Mouse (Mus musculus): ENCODE measurements around the gene Grin2a. TPM values are rescaled to one million over a fixed set of nuclear protein-coding genes. Genes with fewer than 3 reads are reported as not detected.
A peak's percentile ranks its signal among the peaks of the same experiment; 100 is the strongest.

The Grin2a gene
- polyA plus RNA-seq, 1 experiment from 2014 or later = 0.33 TPM

- no peak overlapping the region for H3K9ac ChIP-seq (ENCODE audit: low read length)
- H3K4me3 ChIP-seq (ENCODE audit: low read depth, low read length) = no peak overlapping the region
- ATAC-seq (ENCODE audit: low FRiP score) (no peak), DNase-seq (ENCODE audit: low spot score, missing footprints) (peak; percentile 85)
- H3K4me1 ChIP-seq (ENCODE audit: control insufficient read depth, insufficient read depth, low read length) = no peaks in the 10 kb centered on the region
- H3K9me3 ChIP-seq (ENCODE audit: control insufficient read depth, low read length) = no peaks in the 10 kb centered on the region
- no peaks in the 10 kb centered on the region for H3K27me3 ChIP-seq (ENCODE audit: control insufficient read depth, insufficient read depth, low read length)
- no peak overlapping the region for H3K4me2 ChIP-seq
- WGBS = 49% methylated on average over 5 of the region's 5 CpGs
- H3K36me3 ChIP-seq (ENCODE audit: control insufficient read depth, insufficient read depth, low read length) = no peaks in the 10 kb centered on the region
- H3K27ac ChIP-seq (ENCODE audit: low read depth, low read length) = no peak overlapping the region
Measured at GRCm38 (mm10) chr16:9679994-9680393, 315.4 kb downstream of the Grin2a start.

GRCm38 (mm10) chr16:9678750-9679149 is 316.6 kb downstream of the Grin2a start:
- DNase-seq (ENCODE audit: low spot score, missing footprints) = no peak
- Histone ChIP-seq H3K27me3 (ENCODE audit: control insufficient read depth, insufficient read depth, low read length) (no peaks in the 10 kb centered on the region), H3K4me1 (ENCODE audit: control insufficient read depth, insufficient read depth, low read length) (no peaks in the 10 kb centered on the region), H3K9ac (ENCODE audit: low read length) (no peak overlapping the region), H3K9me3 (ENCODE audit: control insufficient read depth, low read length) (no peaks in the 10 kb centered on the region), H3K27ac (ENCODE audit: low read depth, low read length) (no peak overlapping the region), H3K4me3 (ENCODE audit: low read depth, low read length) (no peak overlapping the region), H3K36me3 (ENCODE audit: control insufficient read depth, insufficient read depth, low read length) (no peaks in the 10 kb centered on the region), H3K4me2 (no peak overlapping the region)
- 43% methylated on average over 7 of the region's 7 CpGs for WGBS
- ATAC-seq (ENCODE audit: low FRiP score) = peak; percentile 69; the same call in 1 of the 2 replicates

- 44% methylated on average over 2 of the region's 2 CpGs for WGBS
- Histone ChIP-seq H3K9me3 (ENCODE audit: control insufficient read depth, low read length) (no peaks in the 10 kb centered on the region), H3K36me3 (ENCODE audit: control insufficient read depth, insufficient read depth, low read length) (no peaks in the 10 kb centered on the region), H3K4me2 (no peak overlapping the region), H3K9ac (ENCODE audit: low read length) (no peak overlapping the region), H3K27ac (ENCODE audit: low read depth, low read length) (no peak overlapping the region), H3K4me1 (ENCODE audit: control insufficient read depth, insufficient read depth, low read length) (peaks cover 5% of the 10 kb centered on the region; the same call in 1 of the 2 replicates), H3K4me3 (ENCODE audit: low read depth, low read length) (no peak overlapping the region), H3K27me3 (ENCODE audit: control insufficient read depth, insufficient read depth, low read length) (no peaks in the 10 kb centered on the region)
- ATAC-seq (ENCODE audit: low FRiP score) (peak; percentile 90), DNase-seq (ENCODE audit: low spot score, missing footprints) (peak; percentile 86)
Measured at GRCm38 (mm10) chr16:9672390-9672789, 323.0 kb downstream of the Grin2a start.

GRCm38 (mm10) chr16:9671222-9671621 is 324.1 kb downstream of the Grin2a start:
- H3K27ac ChIP-seq (ENCODE audit: low read depth, low read length) = no peak overlapping the region
- peaks cover 5% of the 10 kb centered on the region; the same call in 1 of the 2 replicates for H3K4me1 ChIP-seq (ENCODE audit: control insufficient read depth, insufficient read depth, low read length)
- H3K36me3 ChIP-seq (ENCODE audit: control insufficient read depth, insufficient read depth, low read length) = no peaks in the 10 kb centered on the region
- H3K9ac ChIP-seq (ENCODE audit: low read length) = no peak overlapping the region
- H3K9me3 ChIP-seq (ENCODE audit: control insufficient read depth, low read length) = no peaks in the 10 kb centered on the region
- ATAC-seq (ENCODE audit: low FRiP score) (no peak), DNase-seq (ENCODE audit: low spot score, missing footprints) (no peak)
- H3K4me3 ChIP-seq (ENCODE audit: low read depth, low read length) = no peak overlapping the region
- 93% methylated on average over 1 of the region's 1 CpGs for WGBS
- H3K27me3 ChIP-seq (ENCODE audit: control insufficient read depth, insufficient read depth, low read length) = no peaks in the 10 kb centered on the region
- no peak overlapping the region for H3K4me2 ChIP-seq

- Histone ChIP-seq H3K4me1 (ENCODE audit: control insufficient read depth, insufficient read depth, low read length) (peaks cover 5% of the 10 kb centered on the region; the same call in 1 of the 2 replicates), H3K27me3 (ENCODE audit: control insufficient read depth, insufficient read depth, low read length) (no peaks in the 10 kb centered on the region), H3K27ac (ENCODE audit: low read depth, low read length) (no peak overlapping the region), H3K9ac (ENCODE audit: low read length) (no peak overlapping the region), H3K9me3 (ENCODE audit: control insufficient read depth, low read length) (no peaks in the 10 kb centered on the region), H3K4me2 (no peak overlapping the region), H3K4me3 (ENCODE audit: low read depth, low read length) (no peak overlapping the region), H3K36me3 (ENCODE audit: control insufficient read depth, insufficient read depth, low read length) (no peaks in the 10 kb centered on the region)
- 86% methylated on average over 6 of the region's 6 CpGs for WGBS
- no peak for ATAC-seq (ENCODE audit: low FRiP score)
- DNase-seq (ENCODE audit: low spot score, missing footprints) = no peak
Measured at GRCm38 (mm10) chr16:9670750-9671161, 324.6 kb downstream of the Grin2a start.

GRCm38 (mm10) chr16:9665896-9666295 is 329.5 kb downstream of the Grin2a start:
- Histone ChIP-seq H3K9ac (ENCODE audit: low read length) (no peak overlapping the region), H3K27me3 (ENCODE audit: control insufficient read depth, insufficient read depth, low read length) (no peaks in the 10 kb centered on the region), H3K27ac (ENCODE audit: low read depth, low read length) (no peak overlapping the region), H3K4me2 (no peak overlapping the region), H3K4me1 (ENCODE audit: control insufficient read depth, insufficient read depth, low read length) (no peaks in the 10 kb centered on the region), H3K4me3 (ENCODE audit: low read depth, low read length) (no peak overlapping the region), H3K9me3 (ENCODE audit: control insufficient read depth, low read length) (no peaks in the 10 kb centered on the region), H3K36me3 (ENCODE audit: control insufficient read depth, insufficient read depth, low read length) (no peaks in the 10 kb centered on the region)
- DNase-seq (ENCODE audit: low spot score, missing footprints) (no peak), ATAC-seq (ENCODE audit: low FRiP score) (no peak)
- WGBS = 88% methylated on average over 4 of the region's 4 CpGs

- 73% methylated on average over 3 of the region's 3 CpGs for WGBS
- DNase-seq (ENCODE audit: low spot score, missing footprints) (peak; percentile 31), ATAC-seq (ENCODE audit: low FRiP score) (no peak)
- Histone ChIP-seq H3K36me3 (ENCODE audit: control insufficient read depth, insufficient read depth, low read length) (no peaks in the 10 kb centered on the region), H3K4me1 (ENCODE audit: control insufficient read depth, insufficient read depth, low read length) (no peaks in the 10 kb centered on the region), H3K27me3 (ENCODE audit: control insufficient read depth, insufficient read depth, low read length) (no peaks in the 10 kb centered on the region), H3K9ac (ENCODE audit: low read length) (no peak overlapping the region), H3K4me2 (no peak overlapping the region), H3K9me3 (ENCODE audit: control insufficient read depth, low read length) (no peaks in the 10 kb centered on the region), H3K4me3 (ENCODE audit: low read depth, low read length) (no peak overlapping the region), H3K27ac (ENCODE audit: low read depth, low read length) (no peak overlapping the region)
Measured at GRCm38 (mm10) chr16:9664060-9664459, 331.3 kb downstream of the Grin2a start.

GRCm38 (mm10) chr16:9663508-9663907 is 331.9 kb downstream of the Grin2a start:
- H3K27me3 ChIP-seq (ENCODE audit: control insufficient read depth, insufficient read depth, low read length) = no peaks in the 10 kb centered on the region
- no peak overlapping the region for H3K27ac ChIP-seq (ENCODE audit: low read depth, low read length)
- no peak overlapping the region for H3K4me3 ChIP-seq (ENCODE audit: low read depth, low read length)
- no peaks in the 10 kb centered on the region for H3K4me1 ChIP-seq (ENCODE audit: control insufficient read depth, insufficient read depth, low read length)
- H3K36me3 ChIP-seq (ENCODE audit: control insufficient read depth, insufficient read depth, low read length) = no peaks in the 10 kb centered on the region
- H3K9me3 ChIP-seq (ENCODE audit: control insufficient read depth, low read length) = no peaks in the 10 kb centered on the region
- no peak for ATAC-seq (ENCODE audit: low FRiP score)
- WGBS = 90% methylated on average over 2 of the region's 2 CpGs
- H3K9ac ChIP-seq (ENCODE audit: low read length) = no peak overlapping the region
- no peak for DNase-seq (ENCODE audit: low spot score, missing footprints)
- H3K4me2 ChIP-seq = no peak overlapping the region

- ATAC-seq (ENCODE audit: low FRiP score) (no peak), DNase-seq (ENCODE audit: low spot score, missing footprints) (no peak)
- H3K36me3 ChIP-seq (ENCODE audit: control insufficient read depth, insufficient read depth, low read length) = no peaks in the 10 kb centered on the region
- H3K27ac ChIP-seq (ENCODE audit: low read depth, low read length) = no peak overlapping the region
- no peaks in the 10 kb centered on the region for H3K4me1 ChIP-seq (ENCODE audit: control insufficient read depth, insufficient read depth, low read length)
- no peaks in the 10 kb centered on the region for H3K9me3 ChIP-seq (ENCODE audit: control insufficient read depth, low read length)
- 97% methylated on average over 10 of the region's 10 CpGs for WGBS
- H3K9ac ChIP-seq (ENCODE audit: low read length) = no peak overlapping the region
- H3K27me3 ChIP-seq (ENCODE audit: control insufficient read depth, insufficient read depth, low read length) = no peaks in the 10 kb centered on the region
- H3K4me2 ChIP-seq = no peak overlapping the region
- no peak overlapping the region for H3K4me3 ChIP-seq (ENCODE audit: low read depth, low read length)
Measured at GRCm38 (mm10) chr16:9625652-9626444, 369.5 kb downstream of the Grin2a start.
